Mouse (Mus musculus): Measurements from ENCODE around the gene Hsf3. TPM values are rescaled to one million over a fixed set of nuclear protein-coding genes. Genes with fewer than 3 reads are reported as not detected.
"Not testable (repeated sequence)": the region's sequence is repeated elsewhere in the genome, so short reads cannot be mapped to it uniquely, and the experiment has no call there.

Hsf3 gene
- polyA plus RNA-seq, 2 experiments, result not detected

- Histone ChIP-seq H3K4me1 (replicated peaks; ENCODE audit: control insufficient read depth in 2 of 2, insufficient read depth in 2 of 2, low read length in 1 of 2) (no peaks in the 10 kb centered on the region), H3K36me3 (replicated peaks; ENCODE audit: control insufficient read depth, insufficient read depth, low read depth) (no peaks in the 10 kb centered on the region), H3K27me3 (ENCODE audit: control insufficient read depth, insufficient read depth, low read length) (no peaks in the 10 kb centered on the region), H3K4me3 (ENCODE audit: insufficient read depth in 1 of 2, low read depth in 2 of 2, low read length in 2 of 2) (no peak overlapping the region), H3K9ac (replicated peaks) (no peak overlapping the region), H3K4me2 (ENCODE audit: low read depth) (no peak overlapping the region), H3K9me3 (ENCODE audit: control insufficient read depth, low read length) (no peaks in the 10 kb centered on the region), H3K27ac (no peak overlapping the region)
- DNase-seq (ENCODE audit: low read depth in 3 of 3, low spot score in 3 of 3), result no peak
- 50% methylated on average over 1 of the region's 1 CpGs for WGBS (ENCODE audit: insufficient replicate concordance)
- TF ChIP-seq CTCF (IDR thresholded peaks at IDR 0.05; ENCODE audit: low read depth) (no peak), EP300 (IDR thresholded peaks at IDR 0.05; ENCODE audit: low read depth) (no peak)
- no peak for ATAC-seq (ENCODE audit: insufficient read depth)
Observed at GRCm38 (mm10) chrX:96416970-96417369, 39.1 kb downstream of the Hsf3 start.

DNA sequence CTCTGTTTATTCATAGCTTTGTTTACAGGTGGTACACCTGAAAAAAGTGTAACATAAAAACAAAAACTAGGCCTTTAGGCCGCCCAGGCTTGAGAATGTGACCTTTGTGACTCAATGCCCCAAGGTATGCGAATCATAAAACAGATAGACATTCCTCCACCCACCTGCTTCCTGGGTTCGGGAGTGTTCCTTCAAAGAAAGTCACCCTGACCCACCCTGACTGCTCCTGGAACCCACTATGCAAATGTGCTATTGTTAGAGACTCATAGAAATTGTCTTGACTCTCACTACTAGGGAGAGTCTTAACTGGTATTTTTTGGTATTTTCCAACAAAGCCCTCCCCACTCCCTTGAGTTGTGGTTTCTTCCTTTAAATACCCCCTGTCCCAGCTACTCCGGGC is 40.7 kb downstream of the Hsf3 start:
- H3K9me3 ChIP-seq (ENCODE audit: control insufficient read depth, low read length); ATAC-seq (ENCODE audit: insufficient read depth); H3K4me3 ChIP-seq (ENCODE audit: insufficient read depth in 1 of 2, low read depth in 2 of 2, low read length in 2 of 2); H3K36me3 ChIP-seq (replicated peaks; ENCODE audit: control insufficient read depth, insufficient read depth, low read depth); H3K9ac ChIP-seq (replicated peaks); DNase-seq (ENCODE audit: low read depth in 3 of 3, low spot score in 3 of 3); H3K4me1 ChIP-seq (replicated peaks; ENCODE audit: control insufficient read depth in 2 of 2, insufficient read depth in 2 of 2, low read length in 1 of 2); H3K27me3 ChIP-seq (ENCODE audit: control insufficient read depth, insufficient read depth, low read length); H3K27ac ChIP-seq; H3K4me2 ChIP-seq (ENCODE audit: low read depth): not testable (repeated sequence)
- WGBS (ENCODE audit: insufficient replicate concordance), result 55% methylated on average over 4 of the region's 4 CpGs

GRCm38 (mm10) chrX:96339108-96339507 is 117.0 kb downstream of the Hsf3 start:
- no peak overlapping the region for H3K9ac ChIP-seq (replicated peaks)
- DNase-seq (ENCODE audit: low read depth in 3 of 3, low spot score in 3 of 3) (no peak), ATAC-seq (ENCODE audit: insufficient read depth) (no peak)
- no peak for TF ChIP-seq EP300 (IDR thresholded peaks at IDR 0.05; ENCODE audit: low read depth)
- no peak overlapping the region for H3K4me2 ChIP-seq (ENCODE audit: low read depth)
- no peaks in the 10 kb centered on the region for H3K27me3 ChIP-seq (ENCODE audit: control insufficient read depth, insufficient read depth, low read length)
- 38% methylated on average over 2 of the region's 2 CpGs for WGBS (ENCODE audit: insufficient replicate concordance)
- H3K36me3 ChIP-seq (replicated peaks; ENCODE audit: control insufficient read depth, insufficient read depth, low read depth), result no peaks in the 10 kb centered on the region
- H3K27ac ChIP-seq, result no peak overlapping the region
- H3K4me1 ChIP-seq (replicated peaks; ENCODE audit: control insufficient read depth in 2 of 2, insufficient read depth in 2 of 2, low read length in 1 of 2), result no peaks in the 10 kb centered on the region
- no peak overlapping the region for H3K4me3 ChIP-seq (ENCODE audit: insufficient read depth in 1 of 2, low read depth in 2 of 2, low read length in 2 of 2)
- no peaks in the 10 kb centered on the region for H3K9me3 ChIP-seq (ENCODE audit: control insufficient read depth, low read length)

DNA sequence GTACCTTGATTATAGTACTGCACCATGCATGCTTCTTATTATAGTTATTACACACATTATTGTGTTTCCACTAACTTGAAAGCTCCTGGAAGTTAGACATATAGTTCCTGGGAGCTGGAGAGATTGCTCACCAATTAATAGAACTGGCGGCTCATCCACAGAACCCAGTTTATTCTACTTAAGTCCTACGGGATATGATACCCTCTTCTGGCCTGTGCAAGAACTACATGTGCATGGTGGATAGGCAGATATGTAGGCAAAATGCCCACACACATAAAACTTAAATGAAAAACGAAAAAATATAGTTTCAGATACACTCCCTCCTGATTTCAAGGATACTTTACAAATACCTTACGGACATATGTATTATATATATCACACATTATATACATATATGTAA is 126.3 kb downstream of the Hsf3 start:
- H3K36me3 ChIP-seq (replicated peaks; ENCODE audit: control insufficient read depth, insufficient read depth, low read depth), result no peaks in the 10 kb centered on the region
- no peak for ATAC-seq (ENCODE audit: insufficient read depth)
- TF ChIP-seq EP300 (IDR thresholded peaks at IDR 0.05; ENCODE audit: low read depth) (no peak), CTCF (IDR thresholded peaks at IDR 0.05; ENCODE audit: low read depth) (no peak; the same call in 1 of the 2 replicates)
- no peak for DNase-seq (ENCODE audit: low read depth in 3 of 3, low spot score in 3 of 3)
- H3K4me3 ChIP-seq (ENCODE audit: insufficient read depth in 1 of 2, low read depth in 2 of 2, low read length in 2 of 2), result no peak overlapping the region
- H3K27ac ChIP-seq, result no peak overlapping the region
- WGBS (ENCODE audit: insufficient replicate concordance), result 24% methylated on average over 4 of the region's 4 CpGs
- no peak overlapping the region for H3K9ac ChIP-seq (replicated peaks)
- no peak overlapping the region for H3K4me2 ChIP-seq (ENCODE audit: low read depth)
- no peaks in the 10 kb centered on the region for H3K4me1 ChIP-seq (replicated peaks; ENCODE audit: control insufficient read depth in 2 of 2, insufficient read depth in 2 of 2, low read length in 1 of 2)
- H3K9me3 ChIP-seq (ENCODE audit: control insufficient read depth, low read length), result no peaks in the 10 kb centered on the region
- no peaks in the 10 kb centered on the region for H3K27me3 ChIP-seq (ENCODE audit: control insufficient read depth, insufficient read depth, low read length)

- Histone ChIP-seq H3K27ac (no peak within 1 kb of the TSS), H3K9me3 (ENCODE audit: control insufficient read depth, low read length) (no peaks in the 10 kb centered on the region), H3K36me3 (replicated peaks; ENCODE audit: control insufficient read depth, insufficient read depth, low read depth) (no peaks in the 10 kb centered on the region), H3K4me2 (ENCODE audit: low read depth) (no peak within 1 kb of the TSS), H3K4me3 (ENCODE audit: insufficient read depth in 1 of 2, low read depth in 2 of 2, low read length in 2 of 2) (no peak within 1 kb of the TSS), H3K27me3 (ENCODE audit: control insufficient read depth, insufficient read depth, low read length) (no peaks in the 10 kb centered on the region), H3K9ac (replicated peaks) (no peak within 1 kb of the TSS), H3K4me1 (replicated peaks; ENCODE audit: control insufficient read depth in 2 of 2, insufficient read depth in 2 of 2, low read length in 1 of 2) (no peaks in the 10 kb centered on the region)
- ATAC-seq (ENCODE audit: insufficient read depth) (no peak), DNase-seq (ENCODE audit: low read depth in 3 of 3, low spot score in 3 of 3) (no peak)
- TF ChIP-seq CTCF (IDR thresholded peaks at IDR 0.05; ENCODE audit: low read depth), result no peak
- no peak for TF ChIP-seq EP300 (IDR thresholded peaks at IDR 0.05; ENCODE audit: low read depth)
- 90% methylated on average over 3 of the region's 3 CpGs for WGBS (ENCODE audit: insufficient replicate concordance)
Observed at GRCm38 (mm10) chrX:96293338-96293737, 162.8 kb downstream of the Hsf3 start, which contains the start of gene Vsig4. Gene Vsig4, minus strand, starts transcription at chrX:96293438.

DNA sequence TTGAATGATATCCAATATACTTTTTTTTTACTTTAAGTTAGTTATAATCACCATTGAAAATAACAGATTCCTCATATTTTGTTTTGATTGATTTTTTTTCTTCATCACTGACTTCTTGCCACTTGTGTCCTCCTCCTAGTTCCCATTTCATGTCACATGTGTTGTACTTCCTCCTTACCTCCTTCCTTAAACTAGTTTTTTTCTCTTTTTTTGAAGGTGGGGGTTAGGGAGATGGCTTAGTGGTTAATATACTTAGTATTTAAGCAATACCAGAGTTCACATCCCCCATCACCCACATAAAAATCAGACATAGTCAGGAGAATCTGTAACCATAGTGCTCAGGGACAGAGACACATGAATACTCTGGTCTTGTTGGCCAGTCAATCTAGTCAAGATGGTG is 199.6 kb downstream of the Hsf3 start:
- no peak for ATAC-seq (ENCODE audit: insufficient read depth)

More for the DNA sequence above, 199.6 kb downstream of the Hsf3 start:
- H3K4me3 ChIP-seq (ENCODE audit: insufficient read depth in 1 of 2, low read depth in 2 of 2, low read length in 2 of 2), result no peak overlapping the region
- H3K27me3 ChIP-seq (ENCODE audit: control insufficient read depth, insufficient read depth, low read length), result no peaks in the 10 kb centered on the region
- no peak overlapping the region for H3K4me2 ChIP-seq (ENCODE audit: low read depth)
- DNase-seq (ENCODE audit: low read depth in 3 of 3, low spot score in 3 of 3), result no peak
- no peaks in the 10 kb centered on the region for H3K4me1 ChIP-seq (replicated peaks; ENCODE audit: control insufficient read depth in 2 of 2, insufficient read depth in 2 of 2, low read length in 1 of 2)
- no peaks in the 10 kb centered on the region for H3K9me3 ChIP-seq (ENCODE audit: control insufficient read depth, low read length)
- no peak for TF ChIP-seq CTCF (IDR thresholded peaks at IDR 0.05; ENCODE audit: low read depth)
- TF ChIP-seq EP300 (IDR thresholded peaks at IDR 0.05; ENCODE audit: low read depth), result no peak
- no peak overlapping the region for H3K27ac ChIP-seq
- H3K36me3 ChIP-seq (replicated peaks; ENCODE audit: control insufficient read depth, insufficient read depth, low read depth), result no peaks in the 10 kb centered on the region
- H3K9ac ChIP-seq (replicated peaks), result no peak overlapping the region

Other genes starting within 250 kb of the Hsf3 start
- gene Vsig4, start 162.9 kb downstream of the Hsf3 start, polyA plus RNA-seq (2012; rRNA removed), result 0.16 and 0.27 TPM in 2 replicates
- gene Vsig4, start 162.9 kb downstream of the Hsf3 start, polyA plus RNA-seq (2014; fragmentation: Nextera tagmentation; extraction: Ambion mirVana), result 0.46 and 1.0 TPM in 2 replicates
- 0.40 and 0.63 TPM in 2 replicates for gene Heph, start 935 bp downstream of the Hsf3 start, polyA plus RNA-seq (2012; rRNA removed)
- 0.66 and 1.2 TPM in 2 replicates for gene Heph, start 935 bp downstream of the Hsf3 start, polyA plus RNA-seq (2014; fragmentation: Nextera tagmentation; extraction: Ambion mirVana)